Mouse (Mus musculus) embryonic facial prominence, embryonic 12.5 days (tissue): ENCODE measurements around the gene Prtn3. TPM values are rescaled to one million over a fixed set of nuclear protein-coding genes. Genes with fewer than 3 reads are reported as not detected.

Source experiments
- ATAC-seq: fragments of 200-750 bp; cut with Nextera tagmentation; 2 replicates; pipeline ENCODE4 v1.8.0; 2017; ENCODE audit not compliant: insufficient number of reproducible peaks, insufficient read depth, low FRiP score, low TSS enrichment
- H3K27ac ChIP-seq: fragments of 300-500 bp; sonication (generic); 2 replicates; pipeline ENCODE4 v1.5.1; 2016; ENCODE audit warnings: mild to moderate bottlenecking
- H3K27me3 ChIP-seq: fragments of 300-500 bp; sonication (generic); 2 replicates; pipeline ENCODE4 v1.6.1; 2016; ENCODE audit warnings: mild to moderate bottlenecking, moderate library complexity
- H3K36me3 ChIP-seq: fragments of 300-500 bp; sonication (generic); 2 replicates; pipeline ENCODE4 v1.6.1; 2016; ENCODE audit warnings: mild to moderate bottlenecking
- H3K4me1 ChIP-seq: fragments of 300-500 bp; sonication (generic); 2 replicates; pipeline ENCODE4 v1.6.1; 2016
- H3K4me2 ChIP-seq: fragments of 300-500 bp; sonication (generic); replicated peaks from 2 replicates; pipeline ENCODE4 v1.6.1; 2016; ENCODE audit warnings: mild to moderate bottlenecking, moderate library complexity
- H3K4me3 ChIP-seq: fragments of 300-500 bp; sonication (generic); 2 replicates; pipeline ENCODE4 v1.5.1; 2016; ENCODE audit warnings: mild to moderate bottlenecking
- H3K9ac ChIP-seq: fragments of 300-500 bp; sonication (generic); 2 replicates; pipeline ENCODE4 v1.6.1; 2016; ENCODE audit warnings: mild to moderate bottlenecking, moderate library complexity
- H3K9me3 ChIP-seq: fragments of 300-500 bp; sonication (generic); 2 replicates; pipeline ENCODE4 v1.6.1; 2016; ENCODE audit warnings: mild to moderate bottlenecking, moderate library complexity
- WGBS: fragments of 180-500 bp; shearing (Covaris S2); methylation state at CpG from one replicate; pipeline ENCODE4 v1.1.7; 2016; 5-methylcytosine and 5-hydroxymethylcytosine counted together
- polyA plus RNA-seq: library from polyadenylated mRNA; unstranded; fragments of >200 nt; fragmentation: Nextera tagmentation; extraction: Ambion mirVana; gene quantifications from 2 replicates; pipeline ENCODE4 v1.2.1, GENCODE M21; 2016

Gene Prtn3
- polyA plus RNA-seq, 1 experiment from 2014 or later: 11.3 TPM

DNA sequence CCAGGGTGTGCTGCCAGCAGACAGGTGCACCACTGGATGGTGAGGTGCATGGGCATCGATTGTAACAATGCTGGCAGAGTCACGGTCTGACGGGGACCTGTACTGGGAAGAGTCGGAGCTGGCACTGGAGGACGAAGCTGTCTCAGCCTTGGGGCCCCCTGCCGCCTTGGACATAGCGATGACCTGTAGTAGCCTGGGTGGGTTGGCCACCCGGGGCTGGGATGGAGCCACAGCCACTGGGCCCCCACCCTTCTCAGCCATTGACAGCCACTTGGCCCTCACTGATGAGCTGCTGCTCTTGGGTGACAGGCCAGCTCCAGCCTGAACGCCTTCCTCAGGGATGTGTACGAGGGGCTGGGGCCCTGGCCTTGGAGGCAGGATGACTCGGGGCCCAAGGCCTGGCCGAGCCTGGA is 9.1 kb upstream of the Prtn3 start:
- Histone ChIP-seq H3K27ac (peak overlapping the region; percentile 43; the same call in 1 of the 2 replicates), H3K4me2 (no peak overlapping the region), H3K36me3 (peaks cover 85% of the 10 kb centered on the region), H3K4me1 (no peaks in the 10 kb centered on the region), H3K4me3 (no peak overlapping the region), H3K27me3 (no peaks in the 10 kb centered on the region), H3K9ac (no peak overlapping the region; the same call in 1 of the 2 replicates), H3K9me3 (no peaks in the 10 kb centered on the region)
- 67% methylated on average over 12 of the region's 12 CpGs for WGBS
- ATAC-seq: 0 out of 2 replicates have a peak, but pooled peaks have one; percentile 2

DNA sequence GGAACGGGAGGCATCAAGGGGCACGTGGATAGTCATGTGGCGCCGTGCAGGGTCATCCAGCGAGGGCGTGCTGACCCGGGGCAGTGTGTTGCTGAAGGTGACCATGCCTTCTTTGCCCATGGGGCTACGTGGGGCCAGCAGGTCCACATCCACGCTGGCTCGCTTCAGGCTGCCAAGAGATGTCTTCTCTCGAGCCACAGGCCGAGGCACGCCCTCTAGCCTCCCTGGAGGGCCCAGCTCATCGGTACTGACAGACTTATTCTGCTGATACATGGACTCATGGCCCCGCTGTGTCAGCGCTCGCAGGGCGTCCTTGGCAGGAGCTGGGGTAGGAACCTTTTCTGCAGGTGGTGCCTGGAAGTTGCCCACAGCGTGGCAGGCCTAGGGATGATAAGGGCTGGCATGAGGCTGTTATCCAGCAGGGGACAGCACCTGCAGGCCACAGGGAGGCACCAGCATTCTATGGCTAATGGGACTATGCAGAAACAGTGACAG is 8.4 kb upstream of the Prtn3 start:
- H3K27ac ChIP-seq: 0 out of 2 replicates have a peak overlapping the region, but pooled peaks have one; percentile 43
- no peaks in the 10 kb centered on the region for H3K27me3 ChIP-seq
- no peak overlapping the region for H3K4me3 ChIP-seq
- peaks cover 83% of the 10 kb centered on the region for H3K36me3 ChIP-seq
- no peak for ATAC-seq
- 70% methylated on average over 19 of the region's 19 CpGs for WGBS
- no peak overlapping the region for H3K4me2 ChIP-seq
- no peaks in the 10 kb centered on the region for H3K4me1 ChIP-seq
- no peak overlapping the region for H3K9ac ChIP-seq
- no peaks in the 10 kb centered on the region for H3K9me3 ChIP-seq

DNA sequence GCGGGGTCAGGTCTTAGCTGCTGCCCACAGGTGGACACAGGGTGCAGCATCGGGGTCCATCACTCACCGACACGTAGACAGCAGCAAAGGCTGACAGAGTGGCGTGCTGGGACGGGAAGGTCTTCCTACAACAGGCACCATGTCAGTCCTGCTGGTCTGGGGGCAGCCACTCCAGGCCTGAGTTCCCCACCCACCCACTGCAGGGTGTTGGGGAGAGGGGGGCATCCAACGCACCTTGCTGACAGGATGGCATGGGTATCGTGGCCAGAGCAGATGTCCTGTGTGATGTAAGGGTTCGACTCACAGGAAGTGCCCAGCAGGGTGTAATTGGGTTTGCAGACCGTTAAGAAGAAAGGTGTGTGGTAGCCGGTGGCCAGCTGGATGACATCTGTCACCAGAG is 7.7 kb upstream of the Prtn3 start:
- Histone ChIP-seq H3K9me3 (no peaks in the 10 kb centered on the region), H3K36me3 (peaks cover 82% of the 10 kb centered on the region), H3K27me3 (no peaks in the 10 kb centered on the region), H3K4me1 (no peaks in the 10 kb centered on the region), H3K9ac (peak overlapping the region; percentile 8; the same call in 1 of the 2 replicates), H3K27ac (no peak overlapping the region), H3K4me3 (no peak overlapping the region), H3K4me2 (no peak overlapping the region)
- 72% methylated on average over 11 of the region's 11 CpGs for WGBS
- no peak for ATAC-seq

- Histone ChIP-seq H3K27me3 (no peaks in the 10 kb centered on the region), H3K9ac (no peak overlapping the region), H3K4me1 (peaks cover 20% of the 10 kb centered on the region), H3K27ac (no peak overlapping the region), H3K9me3 (no peaks in the 10 kb centered on the region), H3K4me3 (no peak overlapping the region), H3K36me3 (peaks cover 38% of the 10 kb centered on the region), H3K4me2 (peak overlapping the region; percentile 62; the same call in 1 of the 2 replicates)
- ATAC-seq: no peak
- WGBS: 93% methylated on average over 8 of the region's 8 CpGs
Observed at GRCm38 (mm10) chr10:79871845-79872244, 2.4 kb upstream of the Prtn3 start.

- H3K27ac ChIP-seq: peak overlapping the region; percentile 83; the same call in 1 of the 2 replicates
- H3K4me1 ChIP-seq: peaks cover 20% of the 10 kb centered on the region
- no peak for ATAC-seq
- H3K9me3 ChIP-seq: no peaks in the 10 kb centered on the region
- peak overlapping the region; percentile 82 for H3K4me3 ChIP-seq
- H3K9ac ChIP-seq: peak overlapping the region; percentile 90
- peak overlapping the region; percentile 62 for H3K4me2 ChIP-seq
- no peaks in the 10 kb centered on the region for H3K27me3 ChIP-seq
- H3K36me3 ChIP-seq: peaks cover 30% of the 10 kb centered on the region
- WGBS: 41% methylated on average over 3 of the region's 3 CpGs
Observed at GRCm38 (mm10) chr10:79872862-79873261, 1.4 kb upstream of the Prtn3 start.

- H3K4me3 ChIP-seq: peak overlapping the region; percentile 82
- peak overlapping the region; percentile 90 for H3K9ac ChIP-seq
- WGBS: 6% methylated on average over 6 of the region's 6 CpGs
- H3K9me3 ChIP-seq: no peaks in the 10 kb centered on the region
- H3K27ac ChIP-seq: peak overlapping the region; percentile 83
- H3K27me3 ChIP-seq: no peaks in the 10 kb centered on the region
- H3K4me2 ChIP-seq: peak overlapping the region; percentile 62
- H3K36me3 ChIP-seq: peaks cover 30% of the 10 kb centered on the region
- peaks cover 20% of the 10 kb centered on the region for H3K4me1 ChIP-seq
- ATAC-seq: no peak
Observed at GRCm38 (mm10) chr10:79873313-79873712, 963 bp upstream of the Prtn3 start.

DNA sequence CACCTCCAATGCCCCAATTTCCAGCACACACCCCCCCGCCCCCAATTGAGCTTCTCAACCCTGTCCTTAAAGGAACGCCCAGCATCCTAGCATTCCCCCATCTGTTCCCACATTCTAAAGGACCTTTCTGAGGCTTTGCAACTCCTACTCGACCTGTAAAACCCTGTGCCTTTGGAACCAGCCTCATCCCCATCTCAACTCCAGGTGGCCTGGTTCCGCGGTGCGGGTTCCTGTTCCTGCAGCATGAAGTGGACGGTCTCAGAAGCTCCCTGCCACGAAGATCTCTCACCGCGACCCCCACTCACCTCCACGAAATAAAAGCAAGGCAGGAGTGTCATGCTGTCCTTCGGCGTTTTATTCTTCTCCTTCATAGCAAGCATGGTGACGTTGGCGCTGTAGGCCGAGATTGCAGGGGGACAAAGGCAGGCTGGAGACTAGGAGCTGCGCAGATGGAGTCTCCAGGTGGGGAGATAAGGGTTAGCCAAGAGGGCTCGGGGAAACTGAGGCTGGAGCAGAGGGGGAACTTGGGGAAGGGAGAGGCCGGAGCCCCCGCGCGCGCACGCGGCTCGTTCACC is 474 bp upstream of the Prtn3 start:
- Histone ChIP-seq H3K9me3 (no peaks in the 10 kb centered on the region), H3K27me3 (no peaks in the 10 kb centered on the region), H3K4me3 (peak overlapping the region; percentile 82), H3K36me3 (peaks cover 30% of the 10 kb centered on the region), H3K9ac (peak overlapping the region; percentile 90), H3K27ac (peak overlapping the region; percentile 83), H3K4me2 (peak overlapping the region; percentile 62), H3K4me1 (peaks cover 20% of the 10 kb centered on the region)
- 2% methylated on average over 26 of the region's 26 CpGs for WGBS
- no peak for ATAC-seq

- Histone ChIP-seq H3K27me3 (peaks cover 6% of the 10 kb centered on the region; the same call in 1 of the 2 replicates), H3K4me1 (peaks cover 24% of the 10 kb centered on the region), H3K9ac (no peak overlapping the region), H3K36me3 (no peaks in the 10 kb centered on the region), H3K4me3 (no peak overlapping the region), H3K4me2 (no peak overlapping the region), H3K27ac (no peak overlapping the region), H3K9me3 (no peaks in the 10 kb centered on the region)
- 58% methylated on average over 1 of the region's 1 CpGs for WGBS
- no peak for ATAC-seq
Observed at GRCm38 (mm10) chr10:79877174-79877573, 2.9 kb downstream of the Prtn3 start.

DNA sequence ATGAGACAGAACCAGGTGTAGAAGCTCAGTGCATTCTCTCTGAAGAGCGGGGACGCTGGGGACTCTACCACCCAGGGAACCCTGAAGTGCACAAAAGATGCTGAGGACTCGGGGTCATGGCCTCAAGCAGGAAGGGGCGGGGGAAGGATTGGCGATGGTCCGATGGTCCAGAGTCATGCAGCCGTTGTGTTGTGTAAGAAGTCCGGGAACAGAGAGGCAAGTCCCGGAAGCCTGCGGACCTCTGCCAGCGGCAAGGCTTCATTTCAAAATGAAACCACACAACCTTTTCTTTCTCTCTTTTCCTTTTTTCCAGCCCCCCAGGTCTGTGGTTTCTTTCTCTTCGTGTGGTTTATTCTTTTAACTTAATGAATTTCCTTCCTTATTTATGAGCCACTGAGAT is 3.5 kb downstream of the Prtn3 start:
- H3K4me1 ChIP-seq: peaks cover 23% of the 10 kb centered on the region
- WGBS: 50% methylated on average over 12 of the region's 12 CpGs
- H3K27me3 ChIP-seq: peaks cover 6% of the 10 kb centered on the region; the same call in 1 of the 2 replicates

DNA sequence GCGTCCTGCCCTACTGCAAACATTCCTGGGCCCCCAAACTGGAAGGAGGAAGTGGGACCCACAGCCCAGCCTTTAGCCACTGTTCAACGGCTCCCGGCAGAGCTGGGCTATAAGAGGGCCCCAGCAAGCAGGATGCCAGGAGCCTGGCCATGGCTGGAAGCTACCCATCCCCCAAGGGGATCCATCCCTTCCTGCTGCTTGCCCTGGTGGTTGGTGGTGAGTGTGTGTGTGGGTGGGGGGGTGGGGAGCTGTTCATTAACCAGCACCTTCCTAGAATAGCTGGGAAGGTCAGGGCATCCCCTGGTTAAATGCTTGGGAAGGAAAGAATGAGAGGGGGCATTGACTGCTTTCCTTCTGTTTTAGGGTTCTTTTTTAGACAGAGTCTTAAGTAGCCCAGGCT is 5.3 kb downstream of the Prtn3 start:
- Histone ChIP-seq H3K9me3 (no peaks in the 10 kb centered on the region), H3K27ac (no peak overlapping the region), H3K4me1 (peaks cover 18% of the 10 kb centered on the region), H3K4me3 (no peak overlapping the region), H3K4me2 (no peak overlapping the region), H3K27me3 (peaks cover 13% of the 10 kb centered on the region), H3K9ac (no peak overlapping the region), H3K36me3 (no peaks in the 10 kb centered on the region)
- no peak for ATAC-seq
- 56% methylated on average over 3 of the region's 3 CpGs for WGBS

More for the DNA sequence above, 3.5 kb downstream of the Prtn3 start:
- Histone ChIP-seq H3K27ac (no peak overlapping the region), H3K9ac (no peak overlapping the region), H3K4me2 (no peak overlapping the region), H3K9me3 (no peaks in the 10 kb centered on the region), H3K4me3 (no peak overlapping the region), H3K36me3 (no peaks in the 10 kb centered on the region)
- no peak for ATAC-seq

GRCm38 (mm10) chr10:79880721-79881120 is 6.4 kb downstream of the Prtn3 start:
- H3K4me1 ChIP-seq: peaks cover 13% of the 10 kb centered on the region

GRCm38 (mm10) chr10:79881981-79882380 is 7.7 kb downstream of the Prtn3 start:
- H3K4me1 ChIP-seq: peaks cover 13% of the 10 kb centered on the region
- no peak for ATAC-seq
- no peak overlapping the region for H3K27ac ChIP-seq

More at GRCm38 (mm10) chr10:79880721-79881120, 6.4 kb downstream of the Prtn3 start:
- Histone ChIP-seq H3K9ac (no peak overlapping the region), H3K4me2 (no peak overlapping the region), H3K36me3 (no peaks in the 10 kb centered on the region), H3K4me3 (no peak overlapping the region), H3K27ac (no peak overlapping the region), H3K27me3 (peaks cover 13% of the 10 kb centered on the region), H3K9me3 (no peaks in the 10 kb centered on the region)
- 17% methylated on average over 9 of the region's 9 CpGs for WGBS
- ATAC-seq: no peak

More at GRCm38 (mm10) chr10:79881981-79882380, 7.7 kb downstream of the Prtn3 start:
- H3K36me3 ChIP-seq: no peaks in the 10 kb centered on the region
- H3K4me2 ChIP-seq: peak overlapping the region; percentile 47
- no peaks in the 10 kb centered on the region for H3K9me3 ChIP-seq
- H3K4me3 ChIP-seq: peak overlapping the region; percentile 16
- no peak overlapping the region; the same call in 1 of the 2 replicates for H3K9ac ChIP-seq
- H3K27me3 ChIP-seq: peaks cover 13% of the 10 kb centered on the region
- 7% methylated on average over 22 of the region's 22 CpGs for WGBS
